Mouse (Mus musculus) small intestine, adult 2 months (tissue): ENCODE results near the gene Selenos.

Experiments
- CTCF ChIP-seq: fragments of 200-500 bp; IDR thresholded peaks from 2 replicates; pipeline ENCODE4 v1.5.1; 2012; ENCODE audit warnings: low read depth, mild to moderate bottlenecking, control low read depth, inconsistent platforms, low read length, moderate library complexity, mixed read lengths; ENCODE audit not compliant: insufficient replicate concordance, insufficient read length; ENCODE audit errors: extremely low read depth
- POLR2A ChIP-seq: fragments of 200-500 bp; IDR thresholded peaks from 2 replicates; pipeline ENCODE4 v1.6.1; 2012; ENCODE audit warnings: low read depth, mild to moderate bottlenecking, control low read depth, inconsistent platforms, low read length, moderate library complexity

GRCm38 (mm10) chr7:66092656-66093055, 13.2 kb downstream of the Selenos start:
- TF ChIP-seq CTCF (no peak), POLR2A (no peak)
